Mouse (Mus musculus) telencephalon, adult 2 months (tissue): ENCODE measurements around the gene Prodh2.

Experiments used
- DNase-seq: peaks from one replicate; pipeline ENCODE4 v3.0.0-alpha.2; 2011; ENCODE audit warnings: low read depth, low spot score

Gene Prodh2

DNA sequence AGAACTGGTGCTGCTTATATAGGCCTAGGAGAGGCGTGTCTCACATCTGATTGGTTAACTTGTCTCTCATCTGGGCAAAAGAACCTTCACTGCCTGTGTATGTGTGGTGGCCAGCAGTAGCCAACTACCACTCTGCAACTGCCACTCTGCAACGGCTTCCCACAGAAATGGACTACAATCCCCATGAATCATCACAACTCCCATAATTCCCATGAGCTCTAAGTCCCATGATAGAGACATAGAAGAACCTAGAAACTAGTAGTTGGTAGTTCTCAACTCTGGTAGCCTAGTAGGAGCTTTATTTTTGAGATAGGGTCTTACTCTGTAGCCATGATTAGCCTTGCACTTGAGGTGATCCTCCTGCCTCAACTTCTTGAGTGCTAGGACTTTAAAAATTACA is 56.5 kb downstream of the Prodh2 start:
- DNase-seq, result no peak

DNA sequence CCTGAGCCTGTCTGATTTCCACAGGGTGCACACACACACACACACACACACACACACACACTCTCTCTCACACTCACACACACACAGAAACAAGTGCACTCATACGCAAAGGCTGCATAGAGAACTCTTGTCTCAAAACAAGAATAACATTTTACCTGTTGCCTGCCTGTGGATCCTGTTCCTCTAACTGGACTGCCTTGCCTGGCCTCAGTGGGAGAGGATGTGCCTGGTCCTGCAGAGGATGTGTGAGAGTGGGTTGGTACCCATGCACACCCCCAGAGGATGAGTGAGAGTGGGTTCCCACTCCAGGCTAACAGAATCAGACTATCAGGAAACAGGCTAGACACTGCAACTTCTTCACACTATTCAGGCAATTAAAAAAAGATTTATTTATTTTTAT is 57.2 kb downstream of the Prodh2 start:
- no peak for DNase-seq

DNA sequence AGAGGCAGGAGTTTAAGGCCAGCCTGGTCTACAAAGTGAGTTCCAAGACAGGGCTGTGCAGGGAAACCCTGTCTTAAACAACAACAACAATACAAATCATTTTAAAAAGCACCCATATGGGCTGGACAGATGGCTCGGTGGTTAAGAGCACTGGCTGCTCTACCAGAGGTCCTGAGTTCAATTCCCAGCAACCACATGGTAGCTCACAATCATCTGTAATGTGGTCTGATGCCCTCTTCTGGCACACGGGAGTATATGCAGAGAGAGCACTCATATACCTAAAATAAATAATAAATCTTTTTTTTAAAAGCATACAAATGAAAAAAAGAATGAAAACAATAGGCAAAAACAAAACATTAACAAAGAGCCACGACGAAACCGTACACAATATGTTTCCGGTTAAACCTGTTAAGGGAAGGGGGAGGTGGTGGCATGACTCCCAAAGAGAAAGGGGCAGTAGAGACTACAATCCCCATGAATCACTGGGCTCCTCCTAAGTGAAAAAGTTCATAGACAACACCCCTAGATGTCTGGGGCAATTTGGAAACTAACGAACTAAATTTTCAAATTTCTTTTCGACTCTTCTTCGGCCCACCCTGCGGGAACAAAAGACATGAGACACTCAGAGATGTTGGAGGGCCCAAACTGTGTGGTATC is 58.2 kb downstream of the Prodh2 start:
- no peak for DNase-seq

DNA sequence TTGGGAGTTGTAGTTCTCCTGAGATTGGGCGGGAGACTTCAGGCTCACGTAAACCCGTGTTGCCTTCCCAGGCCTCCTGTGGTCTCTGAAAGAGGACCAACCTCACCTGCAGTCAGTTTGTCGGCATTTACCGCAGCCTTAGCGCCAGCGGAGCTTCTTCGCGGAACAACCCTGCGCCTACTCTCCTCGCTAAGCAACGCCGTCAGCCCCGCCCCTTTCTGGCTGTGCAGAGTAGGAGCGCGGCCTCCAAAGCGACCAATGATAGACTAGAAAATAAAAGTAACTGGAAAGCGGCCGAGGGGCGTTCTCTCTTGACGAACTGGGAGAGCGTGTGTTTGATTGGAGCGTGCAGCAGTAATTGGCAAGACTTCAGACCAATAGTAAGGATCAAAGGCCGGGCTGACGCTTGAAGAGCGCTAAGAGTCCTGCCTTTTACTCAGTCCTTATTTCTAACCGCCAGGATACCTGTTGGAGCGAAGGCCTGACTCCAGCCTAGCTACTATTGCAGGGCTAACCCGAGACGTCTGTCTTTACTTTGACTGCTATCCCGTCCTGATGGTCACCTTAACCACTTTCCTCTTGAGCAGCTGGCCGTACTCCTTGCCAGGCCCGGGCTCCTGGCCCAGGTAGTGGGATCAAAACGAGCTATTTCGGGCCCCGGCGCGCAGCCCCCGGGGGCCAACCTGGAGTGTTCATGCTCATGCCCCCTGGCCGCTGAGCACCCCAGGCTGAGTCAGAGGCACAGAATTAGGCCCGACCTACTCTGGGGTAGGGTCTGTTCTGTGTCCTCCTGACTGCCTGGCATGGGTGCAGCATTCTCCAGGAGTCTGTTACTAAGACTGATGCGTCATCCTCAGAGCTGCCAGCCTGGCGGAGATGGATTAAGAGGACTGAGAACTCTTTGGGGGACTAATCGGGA is 58.9 kb downstream of the Prodh2 start, which contains the start of the genes Hspb6 and Proser3:
Hspb6 (plus strand) TSS at position 77 of the 919 bp plus-strand sequence.
Proser3 (minus strand) TSS at position 198 of the 919 bp plus-strand sequence.
- DNase-seq, result peak; percentile 99

DNA sequence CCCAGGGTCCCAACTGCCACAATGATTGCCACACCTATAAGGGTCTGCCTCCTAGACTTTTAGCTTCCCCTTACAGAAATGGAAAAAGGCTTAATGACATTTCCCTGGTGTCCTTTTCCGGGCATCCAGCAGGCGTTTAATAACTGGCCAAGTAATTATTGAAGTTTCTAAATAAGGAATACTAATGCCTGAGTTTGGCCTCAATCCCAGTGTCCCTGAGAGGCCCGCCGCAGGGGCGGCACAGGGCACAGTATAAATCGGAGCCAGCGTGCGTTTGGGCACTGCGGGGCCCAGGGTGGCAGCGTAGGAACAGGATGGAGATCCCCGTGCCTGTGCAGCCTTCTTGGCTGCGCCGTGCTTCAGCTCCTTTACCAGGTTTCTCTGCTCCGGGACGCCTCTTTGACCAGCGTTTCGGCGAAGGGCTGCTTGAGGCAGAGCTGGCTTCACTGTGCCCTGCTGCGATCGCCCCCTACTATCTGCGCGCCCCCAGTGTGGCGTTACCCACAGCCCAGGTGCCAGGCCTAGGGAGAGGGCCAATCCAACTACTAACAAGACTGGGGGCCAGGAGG is 59.7 kb downstream of the Prodh2 start:
- no peak for DNase-seq

DNA sequence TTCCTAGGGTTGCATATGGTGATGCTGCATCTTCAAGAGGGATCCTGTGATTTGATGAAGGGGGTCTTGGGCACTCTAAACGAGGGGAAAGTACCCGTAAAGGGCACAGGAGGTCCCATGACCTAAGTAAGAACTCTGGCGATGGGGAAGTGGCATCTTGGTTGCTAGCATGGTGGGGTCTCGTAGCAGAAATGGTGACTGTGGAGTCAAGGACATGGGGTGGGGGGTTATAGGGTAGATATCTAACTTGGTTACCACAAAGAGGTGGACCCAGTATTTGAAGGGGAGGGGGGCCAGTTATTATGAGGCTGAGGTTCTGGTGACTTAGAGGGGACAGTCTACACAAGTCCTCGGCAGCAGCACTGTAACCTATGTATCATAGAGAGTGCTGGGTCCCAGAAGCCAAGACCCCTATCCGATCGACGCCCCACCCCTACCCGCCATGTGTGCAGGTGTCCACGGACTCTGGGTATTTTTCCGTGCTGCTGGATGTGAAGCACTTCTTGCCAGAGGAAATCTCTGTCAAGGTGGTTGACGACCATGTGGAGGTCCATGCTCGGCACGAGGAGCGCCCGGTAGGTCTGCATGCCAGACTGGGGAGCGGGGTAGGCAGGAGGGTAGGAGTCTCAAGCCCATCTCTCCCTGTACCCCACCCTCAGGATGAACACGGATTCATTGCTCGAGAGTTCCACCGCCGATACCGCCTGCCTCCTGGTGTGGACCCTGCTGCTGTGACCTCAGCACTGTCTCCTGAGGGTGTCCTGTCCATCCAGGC is 60.6 kb downstream of the Prodh2 start:
- DNase-seq, result no peak

DNA sequence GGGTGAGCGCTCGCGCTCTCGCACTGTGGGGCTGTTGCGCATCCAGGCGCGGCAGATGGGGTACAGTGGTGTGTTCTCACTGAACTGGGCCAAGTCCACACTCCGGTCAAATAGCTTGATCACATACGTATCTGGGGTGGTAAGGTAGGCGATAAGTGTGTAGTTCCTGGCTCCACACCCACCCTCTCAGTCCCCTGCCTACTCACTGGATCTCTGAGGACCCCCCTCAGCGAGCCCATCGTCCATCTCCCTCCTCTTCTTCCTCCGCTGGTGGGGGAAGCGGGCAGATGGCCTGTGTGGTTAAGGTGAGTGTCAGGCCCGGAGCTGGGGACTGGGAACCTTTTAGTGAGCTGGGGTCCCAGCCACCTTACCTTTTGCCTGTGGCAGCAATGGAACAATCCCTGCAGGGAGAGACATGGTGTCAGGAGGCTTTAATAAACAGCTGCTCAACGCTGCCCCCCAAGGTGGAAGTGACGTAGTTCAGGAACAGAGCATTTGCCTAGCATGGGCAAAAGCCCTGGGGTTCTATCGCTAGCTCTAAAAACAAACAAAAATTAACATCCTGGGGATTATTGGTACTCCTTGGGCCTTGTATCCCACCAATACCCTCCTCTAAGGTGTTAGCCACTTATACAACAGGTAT is 63.6 kb downstream of the Prodh2 start:
- no peak for DNase-seq

DNA sequence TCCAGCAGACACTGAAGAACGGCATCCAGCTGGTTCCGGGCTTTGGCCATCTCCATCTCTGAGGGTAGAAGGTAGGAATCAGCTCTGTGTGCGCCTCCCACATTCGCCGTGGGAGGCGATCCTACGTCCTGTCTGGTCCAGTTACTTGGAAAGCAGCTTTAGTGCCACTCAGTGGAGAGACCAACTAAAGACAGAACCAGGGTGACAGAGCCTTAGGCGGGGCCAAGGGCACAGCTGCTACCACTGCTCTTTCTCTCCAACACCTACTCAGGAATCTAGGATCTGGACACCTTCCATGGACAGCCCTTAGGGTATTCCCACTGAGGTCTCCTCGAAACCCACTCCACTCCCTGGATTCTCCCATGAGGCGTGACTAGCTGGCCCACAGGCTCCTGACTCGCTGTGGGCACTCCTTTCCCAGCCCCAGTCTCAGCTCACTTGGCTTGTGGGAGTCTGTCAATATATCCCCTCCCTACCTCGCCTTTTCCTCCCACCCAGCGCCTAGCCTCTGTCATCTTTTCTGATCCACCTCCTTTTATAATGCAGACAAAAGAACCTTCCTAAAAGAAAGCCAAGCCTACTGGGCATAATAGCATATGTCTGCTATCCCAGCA is 64.6 kb downstream of the Prodh2 start:
- no peak for DNase-seq

DNA sequence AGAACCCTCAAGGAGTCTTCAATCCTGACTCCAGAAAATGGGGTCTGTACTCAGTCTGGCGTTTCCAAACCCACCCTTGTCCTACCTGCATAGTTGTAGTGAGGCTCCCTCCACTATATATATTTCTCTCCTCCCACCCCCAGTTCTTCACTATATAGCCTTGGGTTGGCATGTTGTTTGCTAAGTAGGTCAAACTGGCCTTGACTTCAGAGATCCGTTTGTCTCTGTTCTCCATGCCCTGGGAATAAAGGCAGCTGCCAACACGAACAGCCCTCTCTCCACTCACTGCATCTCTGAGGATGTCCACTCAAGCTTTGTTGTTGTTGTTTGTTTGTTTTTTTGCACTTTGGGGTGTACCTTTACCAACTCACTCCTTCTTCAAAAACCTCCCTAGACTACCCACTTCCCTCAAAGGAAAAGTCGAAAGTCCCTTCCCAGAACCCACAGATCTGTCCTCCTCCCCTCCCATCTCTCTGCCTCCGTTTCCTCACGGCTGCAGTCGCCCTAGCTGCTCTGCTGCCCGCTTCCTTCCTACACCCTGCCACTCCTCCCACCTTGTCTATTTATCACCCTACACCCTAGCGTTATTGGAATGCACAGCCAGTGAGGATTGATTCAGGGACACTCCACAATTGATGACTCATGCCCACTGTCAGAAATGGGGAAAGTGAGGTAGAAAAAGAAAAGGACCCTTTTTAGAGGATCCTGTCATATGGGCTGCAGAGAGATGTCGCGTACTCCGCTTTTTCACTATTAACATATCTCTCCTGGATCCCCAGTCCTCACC is 65.4 kb downstream of the Prodh2 start:
- DNase-seq, result no peak

DNA sequence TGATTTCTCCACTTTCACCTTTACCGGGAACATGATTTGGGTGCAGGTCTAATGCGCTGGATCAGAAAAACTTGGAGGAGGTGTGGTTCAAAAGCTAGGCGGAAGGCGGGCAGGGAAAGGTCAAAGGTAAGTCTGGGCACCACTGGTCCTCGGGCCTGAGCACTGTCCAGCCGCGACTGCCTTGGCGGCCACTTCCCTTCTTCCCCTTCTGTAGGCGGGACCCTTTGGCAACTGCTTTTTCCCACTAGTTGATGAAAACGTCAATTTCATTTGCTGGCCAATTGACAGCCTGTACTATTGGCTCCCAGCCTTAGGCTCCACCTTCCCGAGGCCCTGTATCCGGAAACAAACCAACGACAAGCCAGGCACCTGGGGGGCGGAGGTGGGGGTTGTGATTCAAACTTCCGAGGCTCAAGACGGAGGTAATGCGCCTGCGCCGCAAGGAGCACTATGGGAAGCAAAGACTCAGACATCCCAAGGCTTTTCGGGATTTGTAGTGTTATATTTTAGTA is 66.1 kb downstream of the Prodh2 start, which contains the start of gene Lin37:
Lin37 (minus strand) TSS at position 396 of the 512 bp plus-strand sequence.
- DNase-seq, result peak; percentile 100

DNA sequence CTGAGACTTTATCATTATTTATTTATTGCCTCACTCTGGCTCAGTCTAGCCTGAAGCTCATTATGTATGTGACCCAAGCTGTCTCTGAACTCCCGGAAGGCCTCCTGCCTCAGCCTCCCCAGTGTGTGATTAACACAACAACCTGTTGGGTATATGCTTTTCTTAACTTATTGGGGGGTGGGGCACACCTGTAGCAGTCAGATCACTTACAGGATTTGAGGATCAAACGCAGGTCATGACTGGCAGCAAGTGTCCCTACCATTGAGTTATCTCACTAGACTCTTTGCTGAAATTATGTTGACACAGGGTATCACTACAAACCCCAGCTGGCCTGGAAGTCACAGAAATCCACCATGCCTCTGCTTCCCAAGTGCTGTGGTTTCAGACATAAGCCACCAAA is 66.9 kb downstream of the Prodh2 start:
- no peak for DNase-seq

DNA sequence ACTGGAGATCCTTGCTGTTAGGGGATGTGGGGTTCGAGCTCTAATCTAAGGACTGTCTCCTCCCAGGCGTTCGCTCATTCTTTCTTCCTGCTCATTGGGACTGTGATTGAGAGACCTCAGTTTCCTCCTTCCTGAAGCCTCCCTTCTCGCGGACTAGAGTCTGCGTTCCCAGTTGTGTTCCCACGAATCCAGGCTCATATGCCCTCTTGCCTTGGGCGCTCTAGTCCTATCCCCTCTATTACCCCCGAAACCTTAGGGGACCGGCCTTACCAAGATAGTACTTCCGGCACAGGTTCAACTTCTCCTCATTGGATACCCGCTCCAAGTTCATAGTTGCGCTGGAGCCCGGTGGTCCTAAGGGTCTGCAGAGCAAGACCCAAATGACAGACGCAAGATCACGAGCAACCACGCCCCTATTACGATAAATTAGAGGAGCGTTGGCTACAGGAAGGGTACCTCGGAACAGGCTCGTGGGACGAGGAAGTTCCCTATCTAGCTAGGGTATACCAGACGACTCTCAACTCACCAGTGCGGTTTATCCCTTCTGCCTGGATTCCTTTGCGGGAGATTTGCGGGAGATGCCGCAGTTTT is 69.2 kb downstream of the Prodh2 start:
- DNase-seq, result no peak
